Mouse (Mus musculus): ENCODE measurements around the gene Ripor2. TPM values are rescaled to one million over a fixed set of nuclear protein-coding genes. Genes with fewer than 3 reads are reported as not detected.

The Ripor2 gene
- polyA plus RNA-seq, 1 experiment: 8.9 TPM

- no peak overlapping the region for H3K4me3 ChIP-seq (replicated peaks; ENCODE audit: insufficient read depth, low read depth, low read length)
- 62% methylated on average over 3 of the region's 3 CpGs for WGBS
- TF ChIP-seq CTCF (IDR thresholded peaks at IDR 0.05; ENCODE audit: borderline replicate concordance, insufficient read depth, low read depth, low read length): no peak
- no peak for TF ChIP-seq POLR2A (IDR thresholded peaks at IDR 0.05; ENCODE audit: borderline replicate concordance, insufficient read depth, low read length)
Observed at GRCm38 (mm10) chr13:24747823-24748222, 165.8 kb downstream of the Ripor2 start.

DNA sequence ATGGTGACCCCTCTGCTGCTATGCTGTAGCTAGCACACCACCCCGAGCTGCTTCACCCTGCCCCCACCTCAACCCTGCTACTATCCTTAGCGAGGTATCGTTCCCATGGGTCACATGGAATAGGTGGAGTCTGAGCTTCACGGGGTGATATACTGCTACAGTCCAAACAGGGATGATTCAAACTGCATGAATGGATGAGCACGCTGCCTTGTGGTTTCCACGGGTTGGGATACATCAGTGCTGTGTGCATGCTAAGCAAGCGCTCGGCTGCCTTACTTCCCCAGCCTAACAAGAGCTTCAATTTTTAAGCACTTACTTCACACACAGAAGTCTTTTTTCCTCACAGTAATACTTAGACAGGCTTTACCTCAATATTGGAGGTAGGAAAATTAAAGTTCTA lies 168.8 kb downstream of the Ripor2 start:
- TF ChIP-seq CTCF (IDR thresholded peaks at IDR 0.05; ENCODE audit: borderline replicate concordance, insufficient read depth, low read depth, low read length) (no peak), POLR2A (IDR thresholded peaks at IDR 0.05; ENCODE audit: borderline replicate concordance, insufficient read depth, low read length) (no peak)
- Histone ChIP-seq H3K27ac (ENCODE audit: insufficient read depth, low read length) (no peak overlapping the region), H3K4me3 (replicated peaks; ENCODE audit: insufficient read depth, low read depth, low read length) (no peak overlapping the region), H3K27me3 (ENCODE audit: control insufficient read depth, insufficient read depth, low read length) (no peaks in the 10 kb centered on the region), H3K4me1 (ENCODE audit: control insufficient read depth, insufficient read depth, low read length) (no peaks in the 10 kb centered on the region)
- WGBS: 92% methylated on average over 8 of the region's 8 CpGs
- DNase-seq: no peak

More at GRCm38 (mm10) chr13:24747823-24748222, 165.8 kb downstream of the Ripor2 start:
- H3K27ac ChIP-seq (ENCODE audit: insufficient read depth, low read length): no peak overlapping the region
- no peaks in the 10 kb centered on the region for H3K4me1 ChIP-seq (ENCODE audit: control insufficient read depth, insufficient read depth, low read length)
- no peaks in the 10 kb centered on the region for H3K27me3 ChIP-seq (ENCODE audit: control insufficient read depth, insufficient read depth, low read length)
- no peak for DNase-seq

DNA sequence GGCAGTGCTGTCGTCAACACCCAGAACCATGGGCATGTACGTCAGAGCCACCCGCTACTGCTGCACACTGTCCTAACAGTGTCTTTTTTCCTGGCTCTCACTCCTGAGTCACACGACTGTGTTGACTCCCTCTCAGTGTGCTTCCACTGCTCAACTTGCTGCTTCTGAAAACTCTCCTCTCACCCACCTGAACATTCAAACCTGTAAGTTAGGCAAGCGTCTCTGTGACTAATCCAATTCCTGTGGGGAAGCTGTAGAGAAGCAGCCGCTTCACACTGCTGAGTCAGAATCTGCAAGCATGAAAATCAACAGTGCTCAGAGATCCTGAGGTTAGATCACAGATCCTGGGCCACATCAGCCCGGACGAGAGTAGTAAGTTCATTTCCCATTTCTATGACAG lies 169.4 kb downstream of the Ripor2 start:
- DNase-seq: no peak
- Histone ChIP-seq H3K27me3 (ENCODE audit: control insufficient read depth, insufficient read depth, low read length) (no peaks in the 10 kb centered on the region), H3K4me3 (replicated peaks; ENCODE audit: insufficient read depth, low read depth, low read length) (no peak overlapping the region), H3K27ac (ENCODE audit: insufficient read depth, low read length) (no peak overlapping the region), H3K4me1 (ENCODE audit: control insufficient read depth, insufficient read depth, low read length) (no peaks in the 10 kb centered on the region)
- TF ChIP-seq CTCF (IDR thresholded peaks at IDR 0.05; ENCODE audit: borderline replicate concordance, insufficient read depth, low read depth, low read length) (no peak), POLR2A (IDR thresholded peaks at IDR 0.05; ENCODE audit: borderline replicate concordance, insufficient read depth, low read length) (no peak)
- 91% methylated on average over 8 of the region's 8 CpGs for WGBS

- WGBS: 96% methylated on average over 3 of the region's 3 CpGs
- Histone ChIP-seq H3K4me1 (ENCODE audit: control insufficient read depth, insufficient read depth, low read length) (no peaks in the 10 kb centered on the region), H3K27ac (ENCODE audit: insufficient read depth, low read length) (no peak overlapping the region), H3K4me3 (replicated peaks; ENCODE audit: insufficient read depth, low read depth, low read length) (no peak overlapping the region), H3K27me3 (ENCODE audit: control insufficient read depth, insufficient read depth, low read length) (no peaks in the 10 kb centered on the region)
- no peak for TF ChIP-seq POLR2A (IDR thresholded peaks at IDR 0.05; ENCODE audit: borderline replicate concordance, insufficient read depth, low read length)
- TF ChIP-seq CTCF (IDR thresholded peaks at IDR 0.05; ENCODE audit: borderline replicate concordance, insufficient read depth, low read depth, low read length): no peak
- no peak for DNase-seq
Observed at GRCm38 (mm10) chr13:24756756-24757155, 174.8 kb downstream of the Ripor2 start.

GRCm38 (mm10) chr13:24757820-24758564 lies 176.0 kb downstream of the Ripor2 start:
- 91% methylated on average over 12 of the region's 12 CpGs for WGBS
- H3K27me3 ChIP-seq (ENCODE audit: control insufficient read depth, insufficient read depth, low read length): no peaks in the 10 kb centered on the region
- H3K4me3 ChIP-seq (replicated peaks; ENCODE audit: insufficient read depth, low read depth, low read length): no peak overlapping the region
- TF ChIP-seq POLR2A (IDR thresholded peaks at IDR 0.05; ENCODE audit: borderline replicate concordance, insufficient read depth, low read length) (no peak), CTCF (IDR thresholded peaks at IDR 0.05; ENCODE audit: borderline replicate concordance, insufficient read depth, low read depth, low read length) (no peak)
- H3K4me1 ChIP-seq (ENCODE audit: control insufficient read depth, insufficient read depth, low read length): no peaks in the 10 kb centered on the region
- H3K27ac ChIP-seq (ENCODE audit: insufficient read depth, low read length): no peak overlapping the region
- DNase-seq: no peak

- DNase-seq: no peak
- WGBS: 92% methylated on average over 10 of the region's 10 CpGs
- TF ChIP-seq CTCF (IDR thresholded peaks at IDR 0.05; ENCODE audit: borderline replicate concordance, insufficient read depth, low read depth, low read length): no peak
- TF ChIP-seq POLR2A (IDR thresholded peaks at IDR 0.05; ENCODE audit: borderline replicate concordance, insufficient read depth, low read length): no peak
- Histone ChIP-seq H3K27me3 (ENCODE audit: control insufficient read depth, insufficient read depth, low read length) (no peaks in the 10 kb centered on the region), H3K27ac (ENCODE audit: insufficient read depth, low read length) (no peak overlapping the region), H3K4me3 (replicated peaks; ENCODE audit: insufficient read depth, low read depth, low read length) (no peak overlapping the region), H3K4me1 (ENCODE audit: control insufficient read depth, insufficient read depth, low read length) (no peaks in the 10 kb centered on the region)
Observed at GRCm38 (mm10) chr13:24759451-24759850, 177.5 kb downstream of the Ripor2 start.

GRCm38 (mm10) chr13:24760351-24760870 lies 178.4 kb downstream of the Ripor2 start:
- H3K27ac ChIP-seq (ENCODE audit: insufficient read depth, low read length): no peak overlapping the region
- H3K4me1 ChIP-seq (ENCODE audit: control insufficient read depth, insufficient read depth, low read length): no peaks in the 10 kb centered on the region
- H3K4me3 ChIP-seq (replicated peaks; ENCODE audit: insufficient read depth, low read depth, low read length): no peak overlapping the region
- no peaks in the 10 kb centered on the region for H3K27me3 ChIP-seq (ENCODE audit: control insufficient read depth, insufficient read depth, low read length)
- TF ChIP-seq CTCF (IDR thresholded peaks at IDR 0.05; ENCODE audit: borderline replicate concordance, insufficient read depth, low read depth, low read length) (no peak), POLR2A (IDR thresholded peaks at IDR 0.05; ENCODE audit: borderline replicate concordance, insufficient read depth, low read length) (no peak)
- DNase-seq: no peak
- WGBS: 48% methylated on average over 5 of the region's 5 CpGs

DNA sequence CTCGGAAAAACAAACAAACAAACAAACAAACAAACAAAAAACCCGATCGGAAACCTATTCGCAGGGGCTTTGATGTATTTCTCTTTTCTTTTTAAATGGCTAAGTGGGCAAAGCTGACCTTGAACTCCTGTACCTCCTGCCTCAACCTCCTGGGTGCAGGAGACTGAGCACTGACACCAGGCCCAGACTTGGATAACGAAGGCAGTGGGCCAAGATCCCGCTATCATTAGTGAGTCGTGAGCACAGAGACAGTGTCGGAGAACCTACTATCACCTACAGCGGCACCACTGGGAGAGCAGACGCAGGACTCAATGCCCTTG lies 179.1 kb downstream of the Ripor2 start:
- 9% methylated on average over 10 of the region's 10 CpGs for WGBS
- H3K4me3 ChIP-seq (replicated peaks; ENCODE audit: insufficient read depth, low read depth, low read length): peak overlapping the region; percentile 81

More for the DNA sequence above, 179.1 kb downstream of the Ripor2 start:
- H3K27ac ChIP-seq (ENCODE audit: insufficient read depth, low read length): no peak overlapping the region
- H3K4me1 ChIP-seq (ENCODE audit: control insufficient read depth, insufficient read depth, low read length): no peaks in the 10 kb centered on the region
- H3K27me3 ChIP-seq (ENCODE audit: control insufficient read depth, insufficient read depth, low read length): no peaks in the 10 kb centered on the region
- no peak for DNase-seq
- TF ChIP-seq CTCF (IDR thresholded peaks at IDR 0.05; ENCODE audit: borderline replicate concordance, insufficient read depth, low read depth, low read length) (no peak), POLR2A (IDR thresholded peaks at IDR 0.05; ENCODE audit: borderline replicate concordance, insufficient read depth, low read length) (no peak)

Data from cerebellum, adult 2 months (tissue).